Mouse (Mus musculus) MEL (cell line): ENCODE data around the gene Schip1. TPM values are rescaled to one million over a fixed set of nuclear protein-coding genes. Genes with fewer than 3 reads are reported as not detected.

ENCODE experiments used
- DNase-seq: peaks from one replicate; pipeline ENCODE4 v3.0.0; 2011; ENCODE audit warnings: low read depth, low spot score
- H3K27ac ChIP-seq: 2 replicates; pipeline ENCODE4 v1.5.1; 2012; ENCODE audit warnings: low read depth, mild to moderate bottlenecking, control low read depth, low read length, moderate library complexity; ENCODE audit not compliant: control insufficient read depth
- H3K27me3 ChIP-seq, 2 experiments: fragments of 150-350 bp in 1 of 2; sonication (generic) in 1 of 2; 2 replicates each; pipeline ENCODE4 v1.6.1; 2012; ENCODE audit warnings: low read length in 2 of 2, mild to moderate bottlenecking in 2 of 2, improper control_type of control experiment in 1 of 2, moderate library complexity in 1 of 2; ENCODE audit not compliant: insufficient read depth in 2 of 2, control insufficient read depth in 1 of 2
- H3K36me3 ChIP-seq, 2 experiments: 2 replicates each; pipeline ENCODE4 v1.6.1; 2012 to 2014; ENCODE audit warnings: low read length in 2 of 2, improper control_type of control experiment in 1 of 2, inconsistent platforms in 1 of 2, mild to moderate bottlenecking in 1 of 2; ENCODE audit not compliant: insufficient read depth in 2 of 2, control insufficient read depth in 1 of 2
- H3K4me1 ChIP-seq, 2 experiments: fragments of 150-350 bp in 1 of 2; sonication (generic) in 1 of 2; 2 replicates each; pipeline ENCODE4 v1.6.1; 2012; ENCODE audit warnings: low read length in 2 of 2, improper control_type of control experiment in 1 of 2, mild to moderate bottlenecking in 1 of 2; ENCODE audit not compliant: insufficient read depth in 2 of 2, control insufficient read depth in 1 of 2
- H3K4me3 ChIP-seq, 2 experiments: fragments of 150-350 bp in 1 of 2; sonication (generic) in 1 of 2; 2 replicates each; pipeline ENCODE4 v1.5.1; 2012; ENCODE audit warnings: low read depth in 2 of 2, low read length in 2 of 2, mild to moderate bottlenecking in 2 of 2, moderate library complexity in 2 of 2, control low read depth in 1 of 2, improper control_type of control experiment in 1 of 2; ENCODE audit not compliant: control insufficient read depth in 1 of 2, insufficient read depth in 1 of 2
- H3K79me2 ChIP-seq: 2 replicates; pipeline ENCODE4 v1.6.1; 2012; ENCODE audit warnings: mild to moderate bottlenecking, low read length, moderate library complexity; ENCODE audit not compliant: control insufficient read depth, poor library complexity, insufficient read depth
- H3K9ac ChIP-seq: 2 replicates; pipeline ENCODE4 v1.6.1; 2012; ENCODE audit warnings: low read depth, mild to moderate bottlenecking, control low read depth, low read length, moderate library complexity; ENCODE audit not compliant: control insufficient read depth, poor library complexity, severe bottlenecking
- H3K9me3 ChIP-seq: fragments of 150-350 bp; sonication (generic); replicated peaks from 2 replicates; pipeline ENCODE4 v1.6.1; 2012; ENCODE audit warnings: mild to moderate bottlenecking, low read length, improper control_type of control experiment, moderate library complexity; ENCODE audit not compliant: insufficient read depth
- BHLHE40 ChIP-seq: IDR thresholded peaks from 2 replicates; pipeline ENCODE4 v1.6.1; 2012; ENCODE audit warnings: low read depth, mild to moderate bottlenecking, inconsistent platforms, low read length, improper control_type of control experiment, borderline replicate concordance
- EP300 ChIP-seq, 2 experiments: IDR thresholded peaks; 2 replicates each; pipeline ENCODE4 v1.6.1; 2011; ENCODE audit warnings: improper control_type of control experiment in 2 of 2, low read length in 2 of 2, low read depth in 1 of 2, mild to moderate bottlenecking in 1 of 2
- GATA1 ChIP-seq: IDR thresholded peaks from 2 replicates; pipeline ENCODE4 v1.6.1; 2011; ENCODE audit warnings: low read depth, low read length, improper control_type of control experiment
- MAFK ChIP-seq: IDR thresholded peaks from 2 replicates; pipeline ENCODE4 v1.6.1; 2011; ENCODE audit warnings: low read depth, mild to moderate bottlenecking, low read length, improper control_type of control experiment, borderline replicate concordance
- MAX ChIP-seq: IDR thresholded peaks from 2 replicates; pipeline ENCODE4 v1.6.1; 2011; ENCODE audit warnings: low read length, improper control_type of control experiment
- NELFE ChIP-seq: IDR thresholded peaks from 2 replicates; pipeline ENCODE4 v1.6.1; 2011; ENCODE audit warnings: low read depth, low read length, improper control_type of control experiment
- POLR2A ChIP-seq, 2 experiments: IDR thresholded peaks; 2 replicates each; pipeline ENCODE4 v1.6.1; 2011 to 2012; ENCODE audit warnings: low read length in 2 of 2, mild to moderate bottlenecking in 2 of 2, control low read depth in 1 of 2, improper control_type of control experiment in 1 of 2, low read depth in 1 of 2, moderate library complexity in 1 of 2; ENCODE audit not compliant: control insufficient read depth in 1 of 2, insufficient read depth in 1 of 2, poor library complexity in 1 of 2
- POLR2AphosphoS2 ChIP-seq: IDR thresholded peaks from 2 replicates; pipeline ENCODE4 v1.6.1; 2011; ENCODE audit warnings: low read length, improper control_type of control experiment
- POLR2AphosphoS5 ChIP-seq: IDR thresholded peaks from 2 replicates; pipeline ENCODE4 v1.6.1; 2012; ENCODE audit warnings: low read depth, borderline replicate concordance, mild to moderate bottlenecking, inconsistent platforms, low read length, moderate library complexity, mixed read lengths
- SIN3A ChIP-seq: IDR thresholded peaks from 2 replicates; pipeline ENCODE4 v1.6.1; 2012; ENCODE audit warnings: low read length, improper control_type of control experiment, inconsistent platforms
- SMC3 ChIP-seq: IDR thresholded peaks from 2 replicates; pipeline ENCODE4 v1.6.1; 2011; ENCODE audit warnings: low read depth, low read length, improper control_type of control experiment
- TBP ChIP-seq: IDR thresholded peaks from 2 replicates; pipeline ENCODE4 v1.8.0; 2011; ENCODE audit warnings: low read depth, low read length, improper control_type of control experiment
- UBTF ChIP-seq: IDR thresholded peaks from 2 replicates; pipeline ENCODE4 v1.6.1; 2012; ENCODE audit warnings: low read depth, mild to moderate bottlenecking, inconsistent platforms, low read length, improper control_type of control experiment, moderate library complexity, borderline replicate concordance; ENCODE audit not compliant: insufficient read depth
- USF1 ChIP-seq: IDR thresholded peaks from 2 replicates; pipeline ENCODE4 v1.6.1; 2014; ENCODE audit warnings: low read depth, mild to moderate bottlenecking, inconsistent platforms, low read length, improper control_type of control experiment, moderate library complexity
- USF2 ChIP-seq, 2 experiments: IDR thresholded peaks; 2 replicates each; pipeline ENCODE4 v1.6.1; 2011 to 2012; ENCODE audit warnings: improper control_type of control experiment in 2 of 2, low read length in 2 of 2, borderline replicate concordance in 1 of 2, inconsistent platforms in 1 of 2, low read depth in 1 of 2, mild to moderate bottlenecking in 1 of 2; ENCODE audit not compliant: insufficient read depth in 1 of 2
- ZMIZ1 ChIP-seq: IDR thresholded peaks from 2 replicates; pipeline ENCODE4 v1.6.1; 2012; ENCODE audit warnings: low read depth, mild to moderate bottlenecking, inconsistent platforms, low read length, improper control_type of control experiment, moderate library complexity
- ZNF384 ChIP-seq: IDR thresholded peaks from 2 replicates; pipeline ENCODE4 v1.6.1; 2012; ENCODE audit warnings: low read depth, mild to moderate bottlenecking, inconsistent platforms, low read length, improper control_type of control experiment
- polyA plus RNA-seq, 2 experiments: library from polyadenylated mRNA; stranded (reverse) in 1 of 2; unstranded in 1 of 2; fragments of >175 nt in 1 of 2; fragments of >200 nt in 1 of 2; gene quantifications; 2 replicates each; pipeline versions ENCODE4 v1.2.1 to v1.2.4; 2012; ENCODE audit warnings: low replicate concordance in 2 of 2, low read depth in 1 of 2; ENCODE audit not compliant: insufficient read length in 2 of 2, insufficient read depth in 1 of 2, missing spikeins in 1 of 2
- total RNA-seq: library from RNA; depleted of rRNA; stranded (reverse); fragments of 300-350 nt; gene quantifications from 2 replicates; pipeline ENCODE4 v1.2.3, GENCODE M21; 2012

Schip1 gene
- total and polyA plus RNA-seq, 3 experiments: 10.1 to 12.4 TPM; not detected in 1

DNA sequence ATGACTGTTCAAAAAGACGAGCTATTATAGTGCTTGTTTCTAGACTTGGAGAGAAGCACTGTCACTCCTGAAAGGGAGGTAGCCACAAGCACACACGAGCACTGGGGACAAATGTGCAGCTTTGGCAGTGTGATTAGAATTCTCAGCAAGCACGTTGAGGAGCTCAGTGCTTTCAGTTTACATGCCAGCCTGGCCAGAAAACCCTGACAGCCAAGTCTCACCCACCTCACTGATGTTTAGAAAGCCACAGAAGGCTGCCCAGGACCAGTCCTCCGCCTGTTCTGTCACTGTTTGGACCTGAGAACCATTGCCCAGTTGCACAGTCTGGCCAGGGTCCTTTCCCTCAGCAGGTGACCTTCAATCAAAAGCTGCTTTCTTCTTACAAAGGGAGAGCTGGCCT lies 595.9 kb downstream of the Schip1 start:
- Histone ChIP-seq H3K4me3 (no peak overlapping the region), H3K79me2 (no peaks in the 10 kb centered on the region), H3K4me1 (no peaks in the 10 kb centered on the region), H3K9ac (no peak overlapping the region), H3K27ac (no peak overlapping the region), H3K36me3 (peaks cover 0 to 2% of the 10 kb centered on the region in 2 experiments; a peak in 1 of 4 replicates), H3K27me3 (peaks cover 0 to 1% of the 10 kb centered on the region in 2 experiments; a peak in 2 of 4 replicates), H3K9me3 (no peaks in the 10 kb centered on the region)
- DNase-seq: no peak
- TF ChIP-seq USF2 (IDR thresholded peaks at IDR 0.05; ENCODE audit: borderline replicate concordance in 1 of 2, insufficient read depth in 1 of 2, low read depth in 1 of 2, low read length in 2 of 2): no peak

DNA sequence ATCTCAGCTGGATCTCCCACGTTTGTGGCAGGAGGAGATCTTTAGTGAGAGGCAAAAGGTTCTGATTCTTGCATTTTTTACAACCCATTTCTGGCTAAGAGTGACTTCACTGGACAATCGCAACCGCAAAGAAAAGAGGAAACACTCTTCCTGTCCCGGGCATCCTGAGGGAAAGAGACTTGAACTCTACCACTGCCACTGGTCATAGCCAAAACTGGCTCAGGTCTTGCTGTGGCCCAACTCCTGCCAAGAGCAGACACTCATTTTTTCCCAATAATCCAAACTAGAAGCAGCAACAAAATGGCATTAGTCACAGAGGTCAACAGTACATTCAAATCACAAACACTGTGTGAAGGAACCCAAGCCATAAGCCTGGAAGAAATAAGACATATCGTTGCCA lies 597.8 kb downstream of the Schip1 start:
- DNase-seq: no peak
- H3K4me3 ChIP-seq: no peak overlapping the region
- H3K79me2 ChIP-seq: no peaks in the 10 kb centered on the region
- H3K4me1 ChIP-seq: no peaks in the 10 kb centered on the region
- no peak overlapping the region for H3K9ac ChIP-seq
- no peak overlapping the region for H3K27ac ChIP-seq
- H3K9me3 ChIP-seq: no peaks in the 10 kb centered on the region
- peaks cover 0 to 2% of the 10 kb centered on the region in 2 experiments; a peak in 1 of 4 replicates for H3K36me3 ChIP-seq
- TF ChIP-seq POLR2AphosphoS2 (no peak), USF1 (no peak), MAFK (no peak), UBTF (no peak), NELFE (no peak), MAX (no peak), ZMIZ1 (no peak), POLR2A (IDR thresholded peaks at IDR 0.05; ENCODE audit: control insufficient read depth in 1 of 2, insufficient read depth in 1 of 2, low read depth in 1 of 2, low read length in 2 of 2, poor library complexity in 1 of 2) (no peak), EP300 (IDR thresholded peaks at IDR 0.05; ENCODE audit: low read depth in 1 of 2, low read length in 2 of 2) (no peak), BHLHE40 (no peak), GATA1 (no peak), POLR2AphosphoS5 (no peak), ZNF384 (no peak), SMC3 (no peak), SIN3A (no peak), TBP (no peak), USF2 (IDR thresholded peaks at IDR 0.05; ENCODE audit: borderline replicate concordance in 1 of 2, insufficient read depth in 1 of 2, low read depth in 1 of 2, low read length in 2 of 2) (no peak)
- no peaks in the 10 kb centered on the region; a peak in 1 of 4 replicates for H3K27me3 ChIP-seq
